Mouse (Mus musculus): ENCODE results near the gene Cntn2.

Gene Cntn2

GRCm38 (mm10) chr1:132542762-132543306 lies at the start of gene Cntn2:
Gene Cntn2, minus strand, starts transcription at chr1:132543256.
- peak; percentile 73 for DNase-seq (ENCODE audit: low spot score)

GRCm38 (mm10) chr1:132592145-132592544 lies 49.1 kb upstream of the Cntn2 start:
- DNase-seq (ENCODE audit: low spot score): no peak

DNA sequence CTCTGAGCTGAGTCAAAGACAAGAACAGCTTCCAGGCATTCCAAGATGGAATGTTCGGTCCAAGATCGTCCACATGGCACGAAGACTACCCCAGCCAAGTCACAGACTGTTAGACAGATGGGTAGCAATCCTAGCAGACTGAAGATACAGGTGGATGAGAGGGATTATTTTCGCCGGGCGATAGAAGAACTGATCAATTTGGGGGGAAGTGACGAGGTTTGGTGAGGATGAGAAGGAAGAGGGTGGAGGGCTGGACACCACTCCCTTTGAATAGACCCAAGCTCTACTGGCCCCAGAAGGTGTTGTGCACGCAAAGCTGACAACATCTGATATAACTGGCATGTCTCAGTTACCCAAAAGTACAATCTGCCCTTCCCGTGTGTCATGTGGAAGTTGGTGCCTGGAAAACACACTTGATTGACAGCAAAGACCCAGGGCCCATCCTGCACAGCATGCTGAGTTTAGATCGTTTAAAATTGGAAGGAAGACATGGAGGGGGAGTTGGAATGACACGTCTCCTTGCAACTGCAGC lies 48.4 kb upstream of the Cntn2 start:
- no peak for DNase-seq (ENCODE audit: low spot score)

DNA sequence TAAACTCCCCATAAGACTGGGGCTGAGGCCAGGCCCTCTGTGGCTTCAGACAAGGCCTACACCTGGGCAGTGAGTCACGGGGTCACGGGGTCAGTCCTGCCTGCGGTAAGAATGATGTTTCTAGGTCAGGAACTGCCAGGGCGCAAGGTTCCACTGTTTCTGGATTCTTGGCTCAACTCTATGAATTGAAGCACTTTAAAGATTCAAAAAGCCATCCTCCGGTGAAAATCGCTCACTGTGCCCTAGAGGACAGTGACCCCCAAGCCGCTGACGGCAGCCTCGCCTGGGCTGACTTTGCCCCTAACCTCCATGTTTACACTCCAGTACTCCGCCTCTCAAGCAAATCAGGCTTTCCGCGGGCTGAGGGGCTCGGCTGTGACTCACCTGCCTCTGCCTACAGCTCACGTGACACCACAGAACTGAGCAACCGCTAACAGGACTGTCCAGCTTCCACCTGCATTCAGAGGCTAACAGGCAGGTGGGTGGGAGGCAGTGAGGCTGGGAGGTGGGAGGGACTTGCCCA lies 43.7 kb upstream of the Cntn2 start:
- no peak for DNase-seq (ENCODE audit: low spot score)

DNA sequence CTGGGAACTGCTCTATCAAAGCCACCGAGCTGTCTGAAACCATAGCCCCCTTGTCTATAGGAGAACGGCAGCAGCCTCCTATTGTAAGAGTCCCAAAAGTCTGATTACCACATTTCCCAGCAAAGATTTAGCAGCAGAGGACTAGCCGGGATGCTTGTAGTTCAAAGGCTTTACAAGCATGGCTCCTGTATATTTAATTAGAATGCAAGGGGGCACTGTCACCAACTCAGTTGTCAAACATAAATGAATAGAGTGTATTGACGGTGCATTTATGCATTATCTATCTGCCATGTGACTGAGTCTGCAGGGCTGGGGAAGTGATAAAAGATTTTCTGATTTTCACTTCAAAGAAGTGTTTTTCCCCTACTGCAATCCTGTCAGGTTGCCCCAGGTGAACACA lies 42.3 kb upstream of the Cntn2 start:
- no peak for DNase-seq (ENCODE audit: low spot score)

DNA sequence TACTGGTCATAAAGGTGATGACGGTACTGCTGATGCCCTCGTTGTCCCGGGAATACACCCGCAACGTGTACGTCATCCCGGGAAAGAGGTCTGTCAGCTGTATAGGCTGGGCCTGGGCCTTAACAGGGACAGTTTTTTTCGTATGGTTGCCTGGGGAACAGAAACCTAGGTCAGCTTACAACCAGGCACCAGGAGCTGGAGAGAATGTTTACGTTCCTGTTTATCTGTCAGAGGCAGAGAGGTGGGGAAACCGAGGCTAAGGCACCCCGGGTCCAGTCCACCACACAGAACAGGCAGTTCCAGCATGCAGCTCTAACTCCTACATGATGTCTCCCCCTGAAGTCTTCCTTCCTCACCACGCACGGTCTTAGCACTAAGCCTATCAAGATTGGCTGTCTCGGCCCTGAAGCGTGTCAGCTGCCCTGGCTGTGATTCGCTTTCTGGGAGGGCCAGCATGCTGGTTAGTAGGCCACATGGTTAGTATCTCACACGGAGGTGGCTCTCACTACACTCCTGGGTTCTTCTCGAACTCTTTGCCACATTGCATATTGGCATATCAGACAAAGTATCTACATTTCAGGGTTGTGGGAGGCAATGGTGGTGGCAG lies 40.0 kb upstream of the Cntn2 start:
- no peak for DNase-seq (ENCODE audit: low spot score)

GRCm38 (mm10) chr1:132581845-132582839 lies 39.1 kb upstream of the Cntn2 start:
- DNase-seq (ENCODE audit: low spot score): no peak

GRCm38 (mm10) chr1:132580063-132580462 lies 37.0 kb upstream of the Cntn2 start:
- no peak for DNase-seq (ENCODE audit: low spot score)

DNA sequence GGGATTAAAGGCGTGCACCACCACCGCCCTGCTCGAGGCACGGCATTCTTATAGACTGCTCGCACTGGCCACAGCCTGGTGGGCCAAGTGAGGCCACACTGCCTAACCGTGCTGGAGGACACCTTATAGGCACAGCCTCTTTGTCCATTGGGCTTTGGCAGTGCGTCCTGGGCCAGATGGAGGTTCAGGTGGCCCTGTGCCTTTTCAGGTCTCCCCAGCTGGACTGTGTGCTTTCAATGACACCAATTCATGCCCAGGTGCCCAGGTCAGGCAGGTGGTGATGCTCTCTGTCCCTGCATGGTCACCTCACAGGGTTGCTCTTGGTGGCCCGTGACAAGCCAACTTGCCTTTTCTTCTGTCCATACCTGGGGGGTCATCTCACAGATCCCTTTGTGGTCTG lies 33.8 kb upstream of the Cntn2 start:
- no peak for DNase-seq (ENCODE audit: low spot score)

DNA sequence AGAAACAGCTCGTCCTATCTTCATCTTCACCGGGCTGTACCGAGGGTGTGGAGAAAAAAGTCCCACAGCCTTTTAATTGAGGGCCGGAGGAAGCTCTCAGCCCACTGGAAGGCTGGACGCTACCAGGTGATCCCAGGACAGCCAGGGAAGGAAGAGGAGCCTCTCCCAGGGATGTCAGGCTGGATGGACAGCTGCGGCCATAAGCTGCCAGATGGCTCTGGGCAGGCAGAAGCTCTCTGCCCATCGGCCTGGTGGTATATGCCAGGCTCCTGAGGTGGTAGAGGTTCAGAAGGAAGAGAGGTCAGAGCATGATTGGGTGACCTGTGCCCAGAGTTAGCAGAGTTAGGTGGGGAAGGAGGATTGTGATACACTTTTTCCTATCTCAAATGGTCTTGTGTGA lies 29.8 kb upstream of the Cntn2 start:
- DNase-seq (ENCODE audit: low spot score): no peak

GRCm38 (mm10) chr1:132571613-132572012 lies 28.6 kb upstream of the Cntn2 start:
- DNase-seq (ENCODE audit: low spot score): no peak

- DNase-seq (ENCODE audit: low spot score): no peak
These were observed 27.9 kb upstream of the Cntn2 start for GRCm38 (mm10) chr1:132570906-132571305.

- no peak for DNase-seq (ENCODE audit: low spot score)
These were observed 27.2 kb upstream of the Cntn2 start for GRCm38 (mm10) chr1:132570068-132570780.

DNA sequence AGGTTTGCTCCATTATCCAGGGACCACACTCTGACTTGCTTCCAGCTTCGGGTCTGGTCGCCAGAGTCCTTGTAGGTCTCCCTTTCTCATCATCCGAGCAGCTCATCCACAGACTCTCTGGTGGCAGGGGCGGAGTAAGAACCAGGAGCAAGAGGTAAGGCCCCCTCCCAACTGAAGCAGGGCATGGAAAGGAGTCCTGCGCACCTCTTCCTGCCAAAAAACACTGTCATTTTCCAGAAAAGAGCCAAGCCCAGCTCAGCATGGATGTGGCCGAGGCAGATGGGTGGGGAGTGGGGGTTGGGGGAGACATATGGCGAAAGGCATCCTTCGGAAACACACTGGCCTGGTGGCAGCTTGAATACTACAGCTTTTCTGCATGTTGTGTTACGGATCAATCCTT lies 26.5 kb upstream of the Cntn2 start:
- DNase-seq (ENCODE audit: low spot score): no peak

GRCm38 (mm10) chr1:132567336-132568125 lies 24.5 kb upstream of the Cntn2 start:
- no peak for DNase-seq (ENCODE audit: low spot score)

- no peak for DNase-seq (ENCODE audit: low spot score)
These were observed 22.7 kb upstream of the Cntn2 start for GRCm38 (mm10) chr1:132565766-132566165.

- DNase-seq (ENCODE audit: low spot score): no peak
These were observed 21.9 kb upstream of the Cntn2 start for GRCm38 (mm10) chr1:132564946-132565345.

GRCm38 (mm10) chr1:132562337-132562795 lies 19.3 kb upstream of the Cntn2 start:
- no peak for DNase-seq (ENCODE audit: low spot score)

- no peak for DNase-seq (ENCODE audit: low spot score)
These were observed 18.0 kb upstream of the Cntn2 start for GRCm38 (mm10) chr1:132560907-132561700.

- no peak for DNase-seq (ENCODE audit: low spot score)
These were observed 16.0 kb upstream of the Cntn2 start for GRCm38 (mm10) chr1:132559045-132559444.

Data from left cerebral cortex, adult 11 months (tissue).